Mouse (Mus musculus) kidney, embryonic 15.5 days (tissue): ENCODE results near the gene Ifi35. TPM values are rescaled to one million over a fixed set of nuclear protein-coding genes. Genes with fewer than 3 reads are reported as not detected.
A peak's percentile ranks its signal among the peaks of the same experiment; 100 is the strongest.
"Not testable (repeated sequence)": the region's sequence is repeated elsewhere in the genome, so short reads cannot be mapped to it uniquely, and the experiment has no call there.

ENCODE experiments used
- ATAC-seq: fragments of 200-750 bp; cut with Nextera tagmentation; replicated peaks from 2 replicates; pipeline ENCODE4 v1.8.0; 2017; ENCODE audit warnings: moderate TSS enrichment; ENCODE audit not compliant: low FRiP score
- H3K27ac ChIP-seq: fragments of 300-500 bp; sonication (generic); 2 replicates; pipeline ENCODE4 v1.5.1; 2015; ENCODE audit warnings: mild to moderate bottlenecking, inconsistent platforms
- H3K27me3 ChIP-seq: fragments of 300-500 bp; sonication (generic); 2 replicates; pipeline ENCODE4 v1.6.1; 2015; ENCODE audit warnings: inconsistent platforms
- H3K36me3 ChIP-seq: fragments of 300-500 bp; sonication (generic); 2 replicates; pipeline ENCODE4 v1.6.1; 2015; ENCODE audit warnings: inconsistent platforms
- H3K4me1 ChIP-seq: fragments of 300-500 bp; sonication (generic); 2 replicates; pipeline ENCODE4 v1.6.1; 2015; ENCODE audit warnings: inconsistent platforms
- H3K4me2 ChIP-seq: fragments of 300-500 bp; sonication (generic); 2 replicates; pipeline ENCODE4 v1.6.1; 2015; ENCODE audit warnings: moderate library complexity, mild to moderate bottlenecking, inconsistent platforms
- H3K4me3 ChIP-seq: fragments of 300-500 bp; sonication (generic); replicated peaks from 2 replicates; pipeline ENCODE4 v1.5.1; 2015; ENCODE audit warnings: mild to moderate bottlenecking, inconsistent platforms
- H3K9ac ChIP-seq: fragments of 300-500 bp; sonication (generic); 2 replicates; pipeline ENCODE4 v1.6.1; 2015; ENCODE audit warnings: mild to moderate bottlenecking, inconsistent platforms
- H3K9me3 ChIP-seq: fragments of 300-500 bp; sonication (generic); replicated peaks from 2 replicates; pipeline ENCODE4 v1.6.1; 2016; ENCODE audit warnings: inconsistent platforms
- WGBS: fragments of 180-500 bp; shearing (Covaris S2); methylation state at CpG from one replicate; pipeline ENCODE4 v1.1.7; 2015; ENCODE audit warnings: mixed read lengths; 5-methylcytosine and 5-hydroxymethylcytosine counted together
- polyA plus RNA-seq: library from polyadenylated mRNA; unstranded; fragments of >200 nt; fragmentation: Nextera tagmentation; extraction: Ambion mirVana; gene quantifications from 2 replicates; pipeline ENCODE4 v1.2.1, GENCODE M21; 2015

The Ifi35 gene
- polyA plus RNA-seq, 1 experiment from 2014 or later, result 18.8 TPM

GRCm38 (mm10) chr11:101433396-101433795 lies 14.8 kb upstream of the Ifi35 start:
- no peak overlapping the region for H3K4me2 ChIP-seq
- no peak overlapping the region for H3K4me3 ChIP-seq
- no peak for ATAC-seq
- no peaks in the 10 kb centered on the region for H3K27me3 ChIP-seq
- peaks cover 70% of the 10 kb centered on the region for H3K36me3 ChIP-seq
- 89% methylated on average over 13 of the region's 13 CpGs for WGBS
- H3K9ac ChIP-seq, result no peak overlapping the region
- no peaks in the 10 kb centered on the region for H3K9me3 ChIP-seq
- 0 out of 2 replicates have a peak, but pooled peaks cover 4% of the 10 kb centered on the region for H3K4me1 ChIP-seq
- H3K27ac ChIP-seq, result no peak overlapping the region

- no peak for ATAC-seq
- H3K4me2 ChIP-seq, result no peak overlapping the region
- 87% methylated on average over 4 of the region's 4 CpGs for WGBS
- H3K36me3 ChIP-seq, result peaks cover 51% of the 10 kb centered on the region
- H3K27me3 ChIP-seq, result no peaks in the 10 kb centered on the region
- no peak overlapping the region for H3K9ac ChIP-seq
- no peak overlapping the region for H3K4me3 ChIP-seq
- H3K9me3 ChIP-seq, result no peaks in the 10 kb centered on the region
- H3K27ac ChIP-seq, result no peak overlapping the region
- H3K4me1 ChIP-seq, result 0 out of 2 replicates have a peak, but pooled peaks cover 4% of the 10 kb centered on the region
Measured at GRCm38 (mm10) chr11:101435831-101436230, 12.4 kb upstream of the Ifi35 start.

- Histone ChIP-seq H3K4me1 (0 out of 2 replicates have a peak, but pooled peaks cover 4% of the 10 kb centered on the region), H3K36me3 (peaks cover 40% of the 10 kb centered on the region), H3K9ac (no peak overlapping the region), H3K4me2 (no peak overlapping the region), H3K27ac (no peak overlapping the region), H3K27me3 (no peaks in the 10 kb centered on the region), H3K4me3 (no peak overlapping the region), H3K9me3 (no peaks in the 10 kb centered on the region)
- WGBS, result 90% methylated on average over 4 of the region's 4 CpGs
- no peak for ATAC-seq
Measured at GRCm38 (mm10) chr11:101436916-101437315, 11.3 kb upstream of the Ifi35 start.

- H3K4me1 ChIP-seq, H3K9me3 ChIP-seq, H3K4me2 ChIP-seq, H3K4me3 ChIP-seq, H3K9ac ChIP-seq, H3K27ac ChIP-seq, H3K27me3 ChIP-seq, ATAC-seq: not testable (repeated sequence)
- 47% methylated on average over 3 of the region's 3 CpGs for WGBS
- H3K36me3 ChIP-seq, result peaks cover 31% of the 10 kb centered on the region
Measured at GRCm38 (mm10) chr11:101438006-101438405, 10.2 kb upstream of the Ifi35 start.

- Histone ChIP-seq H3K4me1 (peaks cover 21% of the 10 kb centered on the region), H3K4me2 (peak overlapping the region; percentile 60), H3K36me3 (peaks cover 30% of the 10 kb centered on the region), H3K4me3 (peak overlapping the region; percentile 87)
- H3K9ac ChIP-seq, H3K27me3 ChIP-seq, H3K9me3 ChIP-seq, H3K27ac ChIP-seq, ATAC-seq: not testable (repeated sequence)
- WGBS, result 40% methylated on average over 15 of the region's 15 CpGs
Measured at GRCm38 (mm10) chr11:101441450-101442126, 6.6 kb upstream of the Ifi35 start.

GRCm38 (mm10) chr11:101442127-101442693 lies 6.0 kb upstream of the Ifi35 start, which contains the start of gene Rpl27:
Rpl27 (plus strand) TSS chr11:101442298.
- Histone ChIP-seq H3K27me3 (no peaks in the 10 kb centered on the region), H3K36me3 (peaks cover 34% of the 10 kb centered on the region), H3K9ac (peak within 1 kb of the TSS; percentile 89), H3K4me3 (peak within 1 kb of the TSS; percentile 87), H3K4me2 (peak within 1 kb of the TSS; percentile 81), H3K9me3 (no peaks in the 10 kb centered on the region), H3K4me1 (peaks cover 21% of the 10 kb centered on the region), H3K27ac (peak within 1 kb of the TSS; percentile 93)
- ATAC-seq, result peak; percentile 98
- 0% methylated on average over 42 of the region's 42 CpGs for WGBS

- Histone ChIP-seq H3K36me3 (peaks cover 34% of the 10 kb centered on the region), H3K27me3 (no peaks in the 10 kb centered on the region), H3K4me1 (peaks cover 26% of the 10 kb centered on the region), H3K4me3 (peak overlapping the region; percentile 87), H3K27ac (peak overlapping the region; percentile 93), H3K9me3 (no peaks in the 10 kb centered on the region), H3K9ac (peak overlapping the region; percentile 89), H3K4me2 (peak overlapping the region; percentile 81)
- ATAC-seq, result no peak
- WGBS, result under 1% methylated on average over 14 of the region's 14 CpGs
Measured at GRCm38 (mm10) chr11:101442760-101443159, 5.4 kb upstream of the Ifi35 start.

- H3K4me2 ChIP-seq, result no peak overlapping the region
- WGBS, result 69% methylated on average over 1 of the region's 1 CpGs
- no peaks in the 10 kb centered on the region for H3K27me3 ChIP-seq
- 0 out of 2 replicates have a peak overlapping the region, but pooled peaks have one; percentile 4 for H3K27ac ChIP-seq
- H3K4me1 ChIP-seq, result peaks cover 38% of the 10 kb centered on the region
- no peaks in the 10 kb centered on the region for H3K9me3 ChIP-seq
- no peak overlapping the region for H3K9ac ChIP-seq
- H3K4me3 ChIP-seq, result no peak overlapping the region
- peaks cover 34% of the 10 kb centered on the region for H3K36me3 ChIP-seq
- no peak for ATAC-seq
Measured at GRCm38 (mm10) chr11:101446319-101446718, 1.9 kb upstream of the Ifi35 start.

- peaks cover 38% of the 10 kb centered on the region for H3K4me1 ChIP-seq
- WGBS, result 89% methylated on average over 8 of the region's 8 CpGs
- ATAC-seq, result not testable (repeated sequence)
Measured at GRCm38 (mm10) chr11:101446860-101447259, 1.3 kb upstream of the Ifi35 start.

GRCm38 (mm10) chr11:101447786-101448185 lies 421 bp upstream of the Ifi35 start:
- Histone ChIP-seq H3K4me3 (peak overlapping the region; percentile 45; the same call in 1 of the 2 replicates), H3K36me3 (peaks cover 34% of the 10 kb centered on the region), H3K4me2 (peak overlapping the region; percentile 53), H3K27me3 (no peaks in the 10 kb centered on the region), H3K4me1 (peaks cover 41% of the 10 kb centered on the region), H3K9me3 (no peaks in the 10 kb centered on the region), H3K27ac (peak overlapping the region; percentile 59), H3K9ac (peak overlapping the region; percentile 23; the same call in 1 of the 2 replicates)
- 76% methylated on average over 5 of the region's 5 CpGs for WGBS
- ATAC-seq, result no peak

More at GRCm38 (mm10) chr11:101446860-101447259, 1.3 kb upstream of the Ifi35 start:
- not testable (repeated sequence) for H3K27me3 ChIP-seq, H3K9me3 ChIP-seq, H3K4me2 ChIP-seq, H3K9ac ChIP-seq, H3K27ac ChIP-seq, H3K4me3 ChIP-seq
- H3K36me3 ChIP-seq, result peaks cover 34% of the 10 kb centered on the region

GRCm38 (mm10) chr11:101448899-101449298 lies 692 bp downstream of the Ifi35 start:
- Histone ChIP-seq H3K4me1 (peaks cover 32% of the 10 kb centered on the region), H3K4me3 (peak overlapping the region; percentile 45), H3K36me3 (peaks cover 27% of the 10 kb centered on the region), H3K27me3 (no peaks in the 10 kb centered on the region), H3K27ac (peak overlapping the region; percentile 59), H3K4me2 (peak overlapping the region; percentile 53), H3K9me3 (no peaks in the 10 kb centered on the region), H3K9ac (peak overlapping the region; percentile 23; the same call in 1 of the 2 replicates)
- 84% methylated on average over 4 of the region's 4 CpGs for WGBS
- no peak for ATAC-seq

- H3K27ac ChIP-seq, ATAC-seq, H3K9ac ChIP-seq, H3K4me3 ChIP-seq, H3K9me3 ChIP-seq, H3K4me2 ChIP-seq, H3K27me3 ChIP-seq: not testable (repeated sequence)
- 82% methylated on average over 4 of the region's 4 CpGs for WGBS
- H3K4me1 ChIP-seq, result peaks cover 32% of the 10 kb centered on the region
- peaks cover 20% of the 10 kb centered on the region for H3K36me3 ChIP-seq
Measured at GRCm38 (mm10) chr11:101449596-101449995, 1.4 kb downstream of the Ifi35 start.
